Mouse (Mus musculus) liver, embryonic 16.5 days (tissue): ENCODE data around the gene Klk6. TPM values are rescaled to one million over a fixed set of nuclear protein-coding genes. Genes with fewer than 3 reads are reported as not detected.

ENCODE experiments used
- ATAC-seq: fragments of 200-750 bp; cut with Nextera tagmentation; 2 replicates; pipeline ENCODE4 v1.8.0; 2017; ENCODE audit warnings: low read depth, mild to moderate bottlenecking, moderate number of reproducible peaks, moderate library complexity
- H3K27ac ChIP-seq: fragments of 300-500 bp; sonication (generic); 2 replicates; pipeline ENCODE4 v1.5.1; 2014; ENCODE audit warnings: mild to moderate bottlenecking, low read length
- H3K27me3 ChIP-seq: fragments of 300-500 bp; sonication (generic); 2 replicates; pipeline ENCODE4 v1.6.1; 2014; ENCODE audit warnings: low read depth, low read length, mixed read lengths; ENCODE audit not compliant: control insufficient read depth, insufficient read depth
- H3K36me3 ChIP-seq: fragments of 300-500 bp; sonication (generic); 2 replicates; pipeline ENCODE4 v1.6.1; 2014; ENCODE audit warnings: mild to moderate bottlenecking; ENCODE audit not compliant: control insufficient read depth, insufficient read depth
- H3K4me1 ChIP-seq: fragments of 300-500 bp; sonication (generic); 2 replicates; pipeline ENCODE4 v1.6.1; 2014; ENCODE audit warnings: low read depth, low read length, mixed read lengths; ENCODE audit not compliant: control insufficient read depth
- H3K4me2 ChIP-seq: fragments of 300-500 bp; sonication (generic); 2 replicates; pipeline ENCODE4 v1.6.1; 2014; ENCODE audit warnings: low read depth, low read length, mixed read lengths
- H3K4me3 ChIP-seq: fragments of 300-500 bp; sonication (generic); 2 replicates; pipeline ENCODE4 v1.5.1; 2014; ENCODE audit warnings: low read depth, mild to moderate bottlenecking, low read length
- H3K9ac ChIP-seq: fragments of 300-500 bp; sonication (generic); 2 replicates; pipeline ENCODE4 v1.6.1; 2014; ENCODE audit warnings: low read depth, low read length
- H3K9me3 ChIP-seq: fragments of 300-500 bp; sonication (generic); replicated peaks from 2 replicates; pipeline ENCODE4 v1.6.1; 2016; ENCODE audit warnings: low read length; ENCODE audit not compliant: control insufficient read depth
- WGBS: fragments of 180-500 bp; shearing (Covaris S2); extraction: QIAGEN DNeasy Blood & Tissue Kit; methylation state at CpG from one replicate; pipeline ENCODE4 v1.1.7; 2014; ENCODE audit not compliant: insufficient replicate concordance; 5-methylcytosine and 5-hydroxymethylcytosine counted together
- polyA plus RNA-seq: library from polyadenylated mRNA; unstranded; fragments of >200 nt; fragmentation: Nextera tagmentation; extraction: Ambion mirVana; gene quantifications from 2 replicates; pipeline ENCODE4 v1.2.1, GENCODE M21; 2015

The Klk6 gene
- polyA plus RNA-seq, 1 experiment from 2014 or later: not detected

- 71% methylated on average over 6 of the region's 6 CpGs for WGBS
- Histone ChIP-seq H3K4me2 (no peak overlapping the region), H3K27me3 (no peaks in the 10 kb centered on the region), H3K9ac (no peak overlapping the region), H3K36me3 (no peaks in the 10 kb centered on the region), H3K4me3 (no peak overlapping the region), H3K4me1 (no peaks in the 10 kb centered on the region), H3K9me3 (no peaks in the 10 kb centered on the region), H3K27ac (no peak overlapping the region)
- no peak for ATAC-seq
These were observed 50.6 kb downstream of the Klk6 start for GRCm38 (mm10) chr7:43874868-43875375.

DNA sequence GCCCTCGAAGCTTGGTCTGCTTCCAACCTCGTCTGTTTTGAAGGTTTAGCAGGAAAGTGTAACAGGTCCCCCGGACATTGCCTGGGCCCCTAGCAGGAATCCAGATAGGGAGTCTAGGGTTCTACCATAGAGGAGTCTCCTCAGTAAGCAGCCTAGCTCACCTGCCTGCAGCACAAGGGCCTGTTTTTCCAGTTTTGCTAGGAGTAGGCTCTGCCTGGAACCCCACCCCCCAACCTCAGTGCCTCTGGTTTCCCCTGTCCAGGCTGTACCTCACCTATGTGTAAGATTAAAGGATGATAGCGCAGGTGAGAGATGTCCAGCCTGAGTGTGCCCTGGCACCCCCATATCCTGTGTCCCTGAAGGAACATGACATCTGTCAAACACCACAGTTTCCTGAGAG lies 52.1 kb downstream of the Klk6 start:
- no peaks in the 10 kb centered on the region for H3K4me1 ChIP-seq
- no peak overlapping the region for H3K4me2 ChIP-seq
- no peak overlapping the region for H3K4me3 ChIP-seq
- H3K9ac ChIP-seq: no peak overlapping the region
- H3K36me3 ChIP-seq: no peaks in the 10 kb centered on the region
- no peak for ATAC-seq
- H3K27ac ChIP-seq: no peak overlapping the region
- H3K27me3 ChIP-seq: no peaks in the 10 kb centered on the region
- 54% methylated on average over 4 of the region's 4 CpGs for WGBS
- H3K9me3 ChIP-seq: no peaks in the 10 kb centered on the region

DNA sequence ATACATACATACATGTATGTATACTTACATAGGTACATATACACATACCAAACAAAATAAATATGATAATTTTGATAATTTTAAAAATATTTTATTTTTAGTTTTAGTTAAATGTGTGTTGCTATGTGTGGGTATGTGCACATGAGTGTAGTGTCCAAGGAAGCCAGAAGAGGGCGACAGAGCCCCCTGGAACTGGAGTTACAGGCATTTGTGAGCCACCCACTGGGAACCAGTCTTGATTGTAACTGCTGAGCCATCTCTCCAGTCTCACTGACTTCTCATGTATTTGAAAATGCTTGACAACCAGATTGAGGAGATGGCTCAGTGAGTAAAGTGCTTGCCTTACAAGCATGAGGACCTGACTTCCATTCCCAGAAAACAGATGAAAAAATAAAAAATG lies 54.0 kb downstream of the Klk6 start:
- Histone ChIP-seq H3K36me3 (no peaks in the 10 kb centered on the region), H3K4me3 (no peak overlapping the region), H3K9me3 (no peaks in the 10 kb centered on the region), H3K27ac (no peak overlapping the region), H3K9ac (no peak overlapping the region), H3K4me1 (no peaks in the 10 kb centered on the region), H3K4me2 (no peak overlapping the region), H3K27me3 (no peaks in the 10 kb centered on the region)
- WGBS: 7% methylated on average over 1 of the region's 1 CpGs
- no peak for ATAC-seq

GRCm38 (mm10) chr7:43880912-43881311 lies 56.6 kb downstream of the Klk6 start, which contains the start of gene Klk4:
Gene Klk4 (plus strand): TSS chr7:43881160.
- no peak within 1 kb of the TSS for H3K27ac ChIP-seq
- no peaks in the 10 kb centered on the region for H3K36me3 ChIP-seq
- H3K9ac ChIP-seq: no peak within 1 kb of the TSS
- no peaks in the 10 kb centered on the region for H3K4me1 ChIP-seq
- no peaks in the 10 kb centered on the region for H3K27me3 ChIP-seq
- H3K4me2 ChIP-seq: no peak within 1 kb of the TSS
- WGBS: 9% methylated on average over 3 of the region's 3 CpGs
- H3K9me3 ChIP-seq: no peaks in the 10 kb centered on the region
- H3K4me3 ChIP-seq: no peak within 1 kb of the TSS
- no peak for ATAC-seq

Other genes starting within 250 kb of the Klk6 start
- gene Zfp719, start 244.9 kb upstream of the Klk6 start, polyA plus RNA-seq: 1.8 and 2.2 TPM in 2 replicates
- not detected in 2 replicates for gene Zfp819, start 217.3 kb upstream of the Klk6 start, polyA plus RNA-seq
- gene Ceacam18, start 189.8 kb upstream of the Klk6 start, polyA plus RNA-seq: 0.15 TPM in 1 of 2 replicates, not detected in the other
- gene Siglece, start 164.3 kb upstream of the Klk6 start, polyA plus RNA-seq: 4.0 and 5.0 TPM in 2 replicates
- 3.7 and 3.8 TPM in 2 replicates for gene Ctu1, start 152.5 kb upstream of the Klk6 start, polyA plus RNA-seq
- not detected in 2 replicates for gene Klk14, start 134.1 kb upstream of the Klk6 start, polyA plus RNA-seq
- not detected in 2 replicates for gene Klk13, start 111.9 kb upstream of the Klk6 start, polyA plus RNA-seq
- not detected in 2 replicates for gene Klk12, start 55.6 kb upstream of the Klk6 start, polyA plus RNA-seq
- gene Klk11, start 49.9 kb upstream of the Klk6 start, polyA plus RNA-seq: not detected in 2 replicates
- gene Klk10, start 43.5 kb upstream of the Klk6 start, polyA plus RNA-seq: not detected in 2 replicates
- gene Klk9, start 32.6 kb upstream of the Klk6 start, polyA plus RNA-seq: not detected in 2 replicates
- gene Klk8, start 26.9 kb upstream of the Klk6 start, polyA plus RNA-seq: 4.3 and 5.1 TPM in 2 replicates
- not detected in 2 replicates for gene Klk7, start 13.2 kb upstream of the Klk6 start, polyA plus RNA-seq
- gene Klk5, start 17.5 kb downstream of the Klk6 start, polyA plus RNA-seq: not detected in 2 replicates
- not detected in 2 replicates for gene Klk4, start 56.7 kb downstream of the Klk6 start, polyA plus RNA-seq
- gene Klk15, start 109.2 kb downstream of the Klk6 start, polyA plus RNA-seq: not detected in 2 replicates
- not detected in 2 replicates for gene Klk1b8, start 126.2 kb downstream of the Klk6 start, polyA plus RNA-seq
- gene Klk1b1, start 142.3 kb downstream of the Klk6 start, polyA plus RNA-seq: not detected in 2 replicates
- gene Klk1b9, start 151.6 kb downstream of the Klk6 start, polyA plus RNA-seq: not detected in 2 replicates
- gene Klk1b11, start 171.4 kb downstream of the Klk6 start, polyA plus RNA-seq: not detected in 2 replicates
- 0.26 TPM in 1 of 2 replicates, not detected in the other for gene Klk1b26, start 187.7 kb downstream of the Klk6 start, polyA plus RNA-seq
- gene Klk1b27, start 227.8 kb downstream of the Klk6 start, polyA plus RNA-seq: not detected in 2 replicates